Mouse (Mus musculus): ENCODE measurements around the gene Cdh23. TPM values are rescaled to one million over a fixed set of nuclear protein-coding genes. Genes with fewer than 3 reads are reported as not detected.

Cdh23 gene
- polyA plus RNA-seq, 1 experiment from 2014 or later: 0.87 TPM

DNA sequence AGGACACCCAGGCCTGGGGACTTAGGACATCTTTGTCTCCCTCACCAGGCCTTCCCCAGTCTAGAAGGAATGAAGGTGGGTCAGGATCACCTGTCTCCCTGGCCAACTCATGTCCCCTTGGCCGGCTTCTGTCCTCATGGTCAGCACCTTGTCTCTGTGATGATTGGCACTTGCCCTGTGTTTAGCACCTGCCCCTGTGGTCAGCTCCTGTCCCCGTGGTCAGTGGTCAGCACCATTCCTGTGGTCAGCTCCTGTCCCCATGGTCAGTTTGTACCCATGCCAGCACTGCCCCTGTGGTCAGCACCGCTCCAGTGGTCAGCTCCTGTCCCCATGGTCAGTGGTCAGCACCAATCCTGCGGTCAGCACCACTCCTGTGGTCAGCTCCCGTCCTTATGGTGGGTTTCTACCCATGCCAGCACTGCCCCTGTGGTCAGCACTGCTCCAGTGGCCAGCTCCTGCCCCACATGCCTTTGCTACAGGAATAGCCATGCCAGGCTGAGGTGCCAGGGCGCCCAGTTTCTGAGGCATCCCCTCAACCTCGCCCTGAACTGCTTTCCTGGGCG lies 251.2 kb downstream of the Cdh23 start:
- 68% methylated on average over 8 of the region's 8 CpGs for WGBS
- no peaks in the 10 kb centered on the region for H3K27me3 ChIP-seq (ENCODE audit: control insufficient read depth, insufficient read depth, low read length)
- ATAC-seq (replicated peaks; ENCODE audit: insufficient number of reproducible peaks, low FRiP score, low TSS enrichment, low read depth): peak; percentile 56; the same call in 1 of the 2 replicates
- no peak overlapping the region for H3K9ac ChIP-seq (replicated peaks; ENCODE audit: low read length)
- H3K9me3 ChIP-seq (replicated peaks; ENCODE audit: control insufficient read depth, low read length): no peaks in the 10 kb centered on the region
- no peak overlapping the region for H3K27ac ChIP-seq (replicated peaks; ENCODE audit: low read depth, low read length)
- H3K4me1 ChIP-seq (ENCODE audit: control insufficient read depth, insufficient read depth, low read length): no peaks in the 10 kb centered on the region
- H3K4me3 ChIP-seq (ENCODE audit: low read depth, low read length): no peak overlapping the region
- no peaks in the 10 kb centered on the region for H3K36me3 ChIP-seq (replicated peaks; ENCODE audit: control insufficient read depth, insufficient read depth, low read depth, low read length)
- no peak overlapping the region for H3K4me2 ChIP-seq (ENCODE audit: low read depth, low read length)
- DNase-seq (ENCODE audit: low spot score): peak; percentile 74

DNA sequence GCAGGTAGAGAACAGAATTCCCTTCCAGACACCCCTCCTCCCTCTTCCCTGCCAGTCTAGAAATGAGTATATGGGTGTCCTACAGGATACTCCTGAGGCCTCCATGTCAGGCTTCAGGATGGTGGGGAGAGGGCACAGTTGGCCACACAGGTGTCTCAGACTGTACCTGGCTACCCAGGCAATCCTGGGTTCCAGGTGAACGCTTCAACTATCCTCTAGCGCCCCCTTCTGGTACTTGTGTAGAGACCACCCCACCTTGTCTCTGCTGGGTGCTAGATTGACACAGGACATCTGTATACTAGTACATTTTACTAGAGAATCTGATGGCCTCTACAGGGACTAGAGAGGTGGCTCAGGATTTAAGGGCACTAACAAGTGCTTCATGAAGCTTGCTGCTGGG lies 253.2 kb downstream of the Cdh23 start:
- WGBS: 8% methylated on average over 2 of the region's 2 CpGs
- ATAC-seq (replicated peaks; ENCODE audit: insufficient number of reproducible peaks, low FRiP score, low TSS enrichment, low read depth): no peak
- Histone ChIP-seq H3K36me3 (replicated peaks; ENCODE audit: control insufficient read depth, insufficient read depth, low read depth, low read length) (no peaks in the 10 kb centered on the region), H3K4me2 (ENCODE audit: low read depth, low read length) (no peak overlapping the region), H3K4me1 (ENCODE audit: control insufficient read depth, insufficient read depth, low read length) (no peaks in the 10 kb centered on the region), H3K4me3 (ENCODE audit: low read depth, low read length) (no peak overlapping the region), H3K9ac (replicated peaks; ENCODE audit: low read length) (no peak overlapping the region), H3K27me3 (ENCODE audit: control insufficient read depth, insufficient read depth, low read length) (no peaks in the 10 kb centered on the region), H3K9me3 (replicated peaks; ENCODE audit: control insufficient read depth, low read length) (no peaks in the 10 kb centered on the region), H3K27ac (replicated peaks; ENCODE audit: low read depth, low read length) (no peak overlapping the region)
- no peak for DNase-seq (ENCODE audit: low spot score)

DNA sequence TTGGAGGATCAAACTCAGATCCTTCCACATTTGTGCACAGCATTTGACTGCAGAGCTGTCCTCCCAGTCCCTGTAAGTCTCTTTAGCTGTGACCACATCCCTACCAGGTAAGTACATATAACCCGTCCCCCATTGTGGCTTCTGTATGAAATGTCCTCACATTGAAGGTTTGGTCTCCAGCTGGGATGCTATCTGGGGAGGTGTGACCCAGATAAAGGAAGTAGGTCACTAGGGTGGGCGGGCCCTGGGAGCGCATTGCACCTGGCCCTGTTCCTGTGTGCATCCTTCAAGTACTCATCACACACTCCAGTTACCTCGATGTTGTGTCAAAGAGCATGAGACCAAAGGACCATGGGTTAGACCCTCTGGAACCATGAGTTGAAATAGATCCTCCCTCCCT lies 254.0 kb downstream of the Cdh23 start:
- 80% methylated on average over 4 of the region's 4 CpGs for WGBS
- no peak for ATAC-seq (replicated peaks; ENCODE audit: insufficient number of reproducible peaks, low FRiP score, low TSS enrichment, low read depth)

DNA sequence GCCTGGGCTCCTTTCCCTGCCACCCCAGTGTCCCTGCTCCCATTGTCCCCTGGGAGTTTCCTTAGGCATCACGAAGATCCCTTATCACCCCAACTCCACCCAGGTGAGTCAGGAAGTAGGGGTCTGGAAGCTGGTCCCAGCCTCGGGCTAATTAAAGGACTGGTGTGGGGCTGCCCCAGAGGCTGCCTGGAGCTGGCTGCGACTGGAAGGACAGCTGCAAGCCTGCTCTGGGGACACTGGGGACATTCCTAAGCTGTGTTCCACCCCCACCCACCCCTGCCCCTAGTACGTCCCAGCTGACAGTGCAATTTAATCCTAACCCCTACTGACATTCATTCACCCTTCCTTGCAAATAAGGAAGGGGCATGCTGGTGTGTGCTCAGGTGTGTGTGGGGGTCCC lies 263.6 kb downstream of the Cdh23 start:
- no peaks in the 10 kb centered on the region for H3K36me3 ChIP-seq (replicated peaks; ENCODE audit: control insufficient read depth, insufficient read depth, low read depth, low read length)
- ATAC-seq (replicated peaks; ENCODE audit: insufficient number of reproducible peaks, low FRiP score, low TSS enrichment, low read depth) (no peak), DNase-seq (ENCODE audit: low spot score) (no peak)
- 32% methylated on average over 4 of the region's 4 CpGs for WGBS
- no peak overlapping the region for H3K27ac ChIP-seq (replicated peaks; ENCODE audit: low read depth, low read length)
- no peak overlapping the region for H3K4me2 ChIP-seq (ENCODE audit: low read depth, low read length)
- no peak overlapping the region for H3K9ac ChIP-seq (replicated peaks; ENCODE audit: low read length)
- H3K4me3 ChIP-seq (ENCODE audit: low read depth, low read length): no peak overlapping the region
- no peaks in the 10 kb centered on the region for H3K9me3 ChIP-seq (replicated peaks; ENCODE audit: control insufficient read depth, low read length)
- no peaks in the 10 kb centered on the region for H3K4me1 ChIP-seq (ENCODE audit: control insufficient read depth, insufficient read depth, low read length)
- H3K27me3 ChIP-seq (ENCODE audit: control insufficient read depth, insufficient read depth, low read length): no peaks in the 10 kb centered on the region

More for the DNA sequence above, 254.0 kb downstream of the Cdh23 start:
- H3K4me3 ChIP-seq (ENCODE audit: low read depth, low read length): no peak overlapping the region
- H3K27ac ChIP-seq (replicated peaks; ENCODE audit: low read depth, low read length): no peak overlapping the region
- H3K27me3 ChIP-seq (ENCODE audit: control insufficient read depth, insufficient read depth, low read length): no peaks in the 10 kb centered on the region
- H3K4me2 ChIP-seq (ENCODE audit: low read depth, low read length): no peak overlapping the region
- H3K36me3 ChIP-seq (replicated peaks; ENCODE audit: control insufficient read depth, insufficient read depth, low read depth, low read length): no peaks in the 10 kb centered on the region
- DNase-seq (ENCODE audit: low spot score): no peak
- H3K9me3 ChIP-seq (replicated peaks; ENCODE audit: control insufficient read depth, low read length): no peaks in the 10 kb centered on the region
- H3K9ac ChIP-seq (replicated peaks; ENCODE audit: low read length): no peak overlapping the region
- H3K4me1 ChIP-seq (ENCODE audit: control insufficient read depth, insufficient read depth, low read length): no peaks in the 10 kb centered on the region

DNA sequence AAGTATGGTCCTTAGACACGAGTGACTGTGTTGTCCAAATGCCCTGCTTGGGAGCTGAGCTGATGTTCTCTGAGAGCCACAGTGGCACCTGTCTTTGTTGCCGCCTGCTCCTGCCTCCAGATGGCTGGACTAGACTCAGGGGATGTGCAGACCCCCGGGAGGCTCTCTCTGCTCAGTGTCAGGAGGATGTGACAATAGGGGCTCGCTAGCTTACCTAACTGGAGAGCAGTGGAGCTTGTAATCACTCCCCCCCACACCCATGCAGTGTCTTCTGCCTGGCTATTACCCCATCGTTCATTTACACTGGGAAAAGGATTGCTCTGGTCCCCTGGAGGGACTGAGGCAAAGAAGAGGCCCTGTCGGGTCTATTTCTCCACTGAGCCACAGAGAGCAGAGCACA lies 265.7 kb downstream of the Cdh23 start:
- Histone ChIP-seq H3K9ac (replicated peaks; ENCODE audit: low read length) (no peak overlapping the region), H3K9me3 (replicated peaks; ENCODE audit: control insufficient read depth, low read length) (no peaks in the 10 kb centered on the region), H3K27ac (replicated peaks; ENCODE audit: low read depth, low read length) (no peak overlapping the region), H3K4me2 (ENCODE audit: low read depth, low read length) (no peak overlapping the region), H3K4me1 (ENCODE audit: control insufficient read depth, insufficient read depth, low read length) (no peaks in the 10 kb centered on the region), H3K36me3 (replicated peaks; ENCODE audit: control insufficient read depth, insufficient read depth, low read depth, low read length) (no peaks in the 10 kb centered on the region), H3K27me3 (ENCODE audit: control insufficient read depth, insufficient read depth, low read length) (no peaks in the 10 kb centered on the region), H3K4me3 (ENCODE audit: low read depth, low read length) (no peak overlapping the region)
- WGBS: 44% methylated on average over 6 of the region's 6 CpGs
- DNase-seq (ENCODE audit: low spot score) (no peak), ATAC-seq (replicated peaks; ENCODE audit: insufficient number of reproducible peaks, low FRiP score, low TSS enrichment, low read depth) (no peak)

DNA sequence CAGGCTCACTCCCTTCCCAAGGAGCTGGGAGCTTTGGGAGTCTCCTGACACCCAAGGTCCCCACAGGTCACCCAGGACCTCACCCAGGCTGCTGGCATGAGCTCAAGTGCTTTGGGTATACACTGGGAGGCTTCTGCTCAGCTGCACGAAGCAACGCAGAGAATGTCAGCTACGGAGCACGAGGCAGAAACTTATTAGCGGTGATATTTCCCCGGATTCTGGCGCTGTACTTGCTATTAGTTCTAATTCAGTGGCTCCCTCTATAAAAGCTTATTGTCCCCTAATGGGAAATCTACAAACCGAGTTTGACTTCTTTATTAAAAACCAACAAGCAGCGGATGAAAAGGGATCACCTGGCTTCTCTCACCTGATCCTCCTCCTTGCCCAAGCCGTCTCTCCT lies 266.3 kb downstream of the Cdh23 start:
- ATAC-seq (replicated peaks; ENCODE audit: insufficient number of reproducible peaks, low FRiP score, low TSS enrichment, low read depth): no peak
- no peaks in the 10 kb centered on the region for H3K4me1 ChIP-seq (ENCODE audit: control insufficient read depth, insufficient read depth, low read length)
- DNase-seq (ENCODE audit: low spot score): no peak
- H3K9me3 ChIP-seq (replicated peaks; ENCODE audit: control insufficient read depth, low read length): no peaks in the 10 kb centered on the region
- H3K4me2 ChIP-seq (ENCODE audit: low read depth, low read length): no peak overlapping the region
- no peaks in the 10 kb centered on the region for H3K36me3 ChIP-seq (replicated peaks; ENCODE audit: control insufficient read depth, insufficient read depth, low read depth, low read length)
- 76% methylated on average over 10 of the region's 10 CpGs for WGBS
- H3K27me3 ChIP-seq (ENCODE audit: control insufficient read depth, insufficient read depth, low read length): no peaks in the 10 kb centered on the region
- H3K9ac ChIP-seq (replicated peaks; ENCODE audit: low read length): no peak overlapping the region
- H3K4me3 ChIP-seq (ENCODE audit: low read depth, low read length): no peak overlapping the region
- H3K27ac ChIP-seq (replicated peaks; ENCODE audit: low read depth, low read length): no peak overlapping the region

DNA sequence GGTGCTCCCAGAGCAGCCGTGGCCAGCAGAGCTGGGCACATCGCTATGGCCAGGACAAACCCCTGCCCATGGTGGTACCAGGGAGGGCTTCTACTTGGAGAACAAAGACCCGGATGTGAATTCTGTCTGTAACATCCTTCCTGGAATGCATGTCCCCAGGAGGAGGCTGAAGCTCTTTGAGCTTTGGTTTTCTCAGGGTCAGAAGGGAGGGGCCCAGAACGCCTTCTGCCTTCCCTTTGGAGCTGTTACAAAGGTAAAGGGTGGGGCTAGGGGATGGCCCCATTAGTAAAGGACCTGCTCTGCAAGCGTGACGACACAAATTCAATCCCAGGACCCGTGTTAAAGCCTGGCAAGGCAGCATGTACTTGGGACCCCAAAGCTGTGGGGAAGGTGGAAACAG lies 273.5 kb downstream of the Cdh23 start:
- H3K4me2 ChIP-seq (ENCODE audit: low read depth, low read length): no peak overlapping the region
- WGBS: 68% methylated on average over 7 of the region's 7 CpGs

DNA sequence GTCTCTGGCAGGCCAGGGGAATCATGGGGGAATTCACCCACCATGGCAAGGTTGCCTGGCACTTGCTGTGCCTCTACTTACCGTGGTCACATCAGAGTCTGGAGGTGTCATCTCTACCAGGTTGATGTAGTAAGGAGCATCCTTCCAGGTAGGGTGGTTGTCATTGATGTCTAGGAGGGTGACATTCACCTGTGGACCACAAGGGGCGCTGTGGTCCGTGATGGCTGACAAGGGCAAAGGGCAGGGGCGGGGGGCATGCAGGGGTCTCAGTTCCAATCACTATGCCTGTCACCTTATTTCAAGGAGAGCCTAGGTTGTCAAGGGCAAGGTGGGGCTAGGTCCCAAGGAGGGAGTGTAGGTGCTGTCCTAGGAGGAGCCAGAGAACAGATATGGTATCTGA lies 276.7 kb downstream of the Cdh23 start:
- Histone ChIP-seq H3K4me2 (ENCODE audit: low read depth, low read length) (no peak overlapping the region), H3K4me1 (ENCODE audit: control insufficient read depth, insufficient read depth, low read length) (no peaks in the 10 kb centered on the region), H3K27ac (replicated peaks; ENCODE audit: low read depth, low read length) (no peak overlapping the region), H3K9me3 (replicated peaks; ENCODE audit: control insufficient read depth, low read length) (no peaks in the 10 kb centered on the region), H3K36me3 (replicated peaks; ENCODE audit: control insufficient read depth, insufficient read depth, low read depth, low read length) (no peaks in the 10 kb centered on the region), H3K4me3 (ENCODE audit: low read depth, low read length) (no peak overlapping the region), H3K9ac (replicated peaks; ENCODE audit: low read length) (no peak overlapping the region), H3K27me3 (ENCODE audit: control insufficient read depth, insufficient read depth, low read length) (no peaks in the 10 kb centered on the region)
- ATAC-seq (replicated peaks; ENCODE audit: insufficient number of reproducible peaks, low FRiP score, low TSS enrichment, low read depth): no peak
- DNase-seq (ENCODE audit: low spot score): peak; percentile 9
- WGBS: 30% methylated on average over 4 of the region's 4 CpGs

More for the DNA sequence above, 273.5 kb downstream of the Cdh23 start:
- no peak overlapping the region for H3K27ac ChIP-seq (replicated peaks; ENCODE audit: low read depth, low read length)
- ATAC-seq (replicated peaks; ENCODE audit: insufficient number of reproducible peaks, low FRiP score, low TSS enrichment, low read depth) (no peak), DNase-seq (ENCODE audit: low spot score) (no peak)
- H3K9ac ChIP-seq (replicated peaks; ENCODE audit: low read length): no peak overlapping the region
- H3K4me3 ChIP-seq (ENCODE audit: low read depth, low read length): no peak overlapping the region
- H3K36me3 ChIP-seq (replicated peaks; ENCODE audit: control insufficient read depth, insufficient read depth, low read depth, low read length): no peaks in the 10 kb centered on the region
- H3K27me3 ChIP-seq (ENCODE audit: control insufficient read depth, insufficient read depth, low read length): no peaks in the 10 kb centered on the region
- no peaks in the 10 kb centered on the region for H3K9me3 ChIP-seq (replicated peaks; ENCODE audit: control insufficient read depth, low read length)
- no peaks in the 10 kb centered on the region for H3K4me1 ChIP-seq (ENCODE audit: control insufficient read depth, insufficient read depth, low read length)
